18 mouse cellular contexts compared by ENCODE assay signal in the genomic region with DNA sequence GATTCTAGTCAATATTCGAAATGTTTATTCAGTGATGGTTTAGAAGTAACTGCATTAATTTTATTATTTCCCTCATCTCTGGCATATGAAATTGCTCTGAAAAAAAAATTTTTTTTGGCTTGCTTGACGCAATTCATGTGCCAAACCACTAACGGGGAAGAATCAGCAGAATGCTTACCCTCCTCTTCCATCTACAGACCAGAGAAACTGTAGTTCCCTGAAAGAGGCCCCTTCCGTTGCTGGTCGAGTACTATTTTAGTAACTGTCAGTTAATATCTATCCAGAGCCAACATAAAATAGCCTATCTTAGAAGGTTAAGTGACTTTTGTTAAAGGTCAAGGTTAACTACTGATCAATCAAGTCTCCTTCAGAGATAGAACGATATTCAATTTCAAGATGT.
DNase-seq lines count a peak whose midpoint lies in the region; ATAC-seq and TF ChIP-seq lines count a peak whose summit lies in the region.
"Had no signal": no experiment of that assay in that cellular context is flagged by ENCODE, and none has a peak within 500 bp of the region (broad histone marks: within the 10 kb centered on the region; RNA-seq: fewer than 3 reads in every experiment).

No protein-coding gene starts in this region.

- no peak overlapping the region for H3K9ac ChIP-seq in forebrain, embryonic 15.5 days (replicated peaks)
- H3K9ac ChIP-seq in MEL (ENCODE audit: control insufficient read depth, low read depth, low read length, poor library complexity, severe bottlenecking) = peak overlapping the region; percentile 64
- H3K9ac ChIP-seq in liver, embryonic 15.5 days = no peak overlapping the region
- H3K9ac ChIP-seq in kidney, embryonic 15.5 days = no peak overlapping the region
- H3K9ac ChIP-seq: hindbrain, embryonic 15.5 days had no signal

- H3K4me2 ChIP-seq in forebrain, embryonic 15.5 days (replicated peaks) = no peak overlapping the region
- H3K4me2 ChIP-seq in liver, embryonic 15.5 days = 0 out of 2 replicates have a peak overlapping the region, but pooled peaks have one; percentile 2
- H3K4me2 ChIP-seq in kidney, embryonic 15.5 days = no peak overlapping the region
- H3K4me2 ChIP-seq: heart, embryonic 11.5 days; hindbrain, embryonic 15.5 days had no signal

- no peak for TF ChIP-seq POLR2A in MEL (IDR thresholded peaks at IDR 0.05; ENCODE audit: control insufficient read depth in 1 of 2, insufficient read depth in 1 of 2, low read depth in 1 of 2, low read length in 2 of 2, poor library complexity in 1 of 2)

- H3K27me3 ChIP-seq in forebrain, embryonic 15.5 days = no peaks in the 10 kb centered on the region
- no peaks in the 10 kb centered on the region for H3K27me3 ChIP-seq in forebrain, embryonic 10.5 days (ENCODE audit: poor library complexity, severe bottlenecking)
- no peaks in the 10 kb centered on the region for H3K27me3 ChIP-seq in MEL (ENCODE audit: control insufficient read depth in 1 of 2, insufficient read depth in 2 of 2, low read length in 2 of 2)
- H3K27me3 ChIP-seq in liver, embryonic 15.5 days = no peaks in the 10 kb centered on the region
- no peaks in the 10 kb centered on the region for H3K27me3 ChIP-seq in kidney, embryonic 15.5 days
- H3K27me3 ChIP-seq: hindbrain, embryonic 15.5 days had no signal

- H3K4me1 ChIP-seq in forebrain, embryonic 15.5 days = peaks cover 20% of the 10 kb centered on the region
- peaks cover 4% of the 10 kb centered on the region; the same call in 1 of the 2 replicates for H3K4me1 ChIP-seq in forebrain, embryonic 10.5 days
- peaks cover 45% of the 10 kb centered on the region in 2 experiments for H3K4me1 ChIP-seq in MEL (ENCODE audit: control insufficient read depth in 1 of 2, insufficient read depth in 2 of 2, low read length in 2 of 2)
- peaks cover 67% of the 10 kb centered on the region for H3K4me1 ChIP-seq in liver, embryonic 15.5 days (replicated peaks)
- H3K4me1 ChIP-seq in kidney, embryonic 15.5 days = no peaks in the 10 kb centered on the region
- H3K4me1 ChIP-seq: hindbrain, embryonic 15.5 days had no signal

- no peaks in the 10 kb centered on the region for H3K36me3 ChIP-seq in forebrain, embryonic 15.5 days
- H3K36me3 ChIP-seq in forebrain, embryonic 10.5 days (replicated peaks) = no peaks in the 10 kb centered on the region
- peaks cover 0 to 67% of the 10 kb centered on the region in 2 experiments; a peak in 2 of 4 replicates for H3K36me3 ChIP-seq in MEL (ENCODE audit: control insufficient read depth in 1 of 2, insufficient read depth in 2 of 2, low read length in 2 of 2)
- no peaks in the 10 kb centered on the region for H3K36me3 ChIP-seq in liver, embryonic 15.5 days (replicated peaks)
- H3K36me3 ChIP-seq in kidney, embryonic 15.5 days = no peaks in the 10 kb centered on the region
- H3K36me3 ChIP-seq: hindbrain, embryonic 15.5 days had no signal

- H3K9me3 ChIP-seq in forebrain, embryonic 15.5 days = no peaks in the 10 kb centered on the region
- no peaks in the 10 kb centered on the region for H3K9me3 ChIP-seq in forebrain, embryonic 10.5 days
- H3K9me3 ChIP-seq in MEL (replicated peaks; ENCODE audit: insufficient read depth, low read length) = no peaks in the 10 kb centered on the region
- H3K9me3 ChIP-seq in liver, embryonic 15.5 days (replicated peaks) = no peaks in the 10 kb centered on the region
- H3K9me3 ChIP-seq in kidney, embryonic 15.5 days (replicated peaks) = no peaks in the 10 kb centered on the region
- H3K9me3 ChIP-seq: hindbrain, embryonic 15.5 days had no signal

- peak overlapping the region; percentile 40; the same call in 1 of the 2 replicates for H3K27ac ChIP-seq in forebrain, embryonic 15.5 days (replicated peaks)
- H3K27ac ChIP-seq in forebrain, embryonic 10.5 days = no peak overlapping the region
- peak overlapping the region; percentile 86 for H3K27ac ChIP-seq in MEL (ENCODE audit: control insufficient read depth, low read depth, low read length)
- no peak overlapping the region for H3K27ac ChIP-seq in liver, embryonic 15.5 days (replicated peaks)
- no peak overlapping the region for H3K27ac ChIP-seq in kidney, embryonic 15.5 days
- H3K27ac ChIP-seq: hindbrain, embryonic 15.5 days had no signal

- no peak for DNase-seq in forebrain, embryonic 10.5 days (ENCODE audit: extremely low spot score, low spot score)
- DNase-seq in MEL (ENCODE audit: low read depth, low spot score) = peak; percentile 84
- DNase-seq in urinary bladder, postnatal 14 days (ENCODE audit: low spot score) = no peak
- DNase-seq: adrenal gland, postnatal 10 days; embryo, embryonic 11 days; gastrocnemius, postnatal 14 days; kidney, adult 18-20 months; kidney, postnatal 36 days; lung, postnatal 36 days; midbrain, embryonic 14.5 days; right cerebral cortex, adult 18-20 months; thymus, postnatal 25 days had no signal

- ATAC-seq in forebrain, embryonic 15.5 days (replicated peaks) = 0 out of 2 replicates have a peak, but pooled peaks have one; percentile 38
- peak; percentile 48 for ATAC-seq in common myeloid progenitor, adult 5-6 weeks (replicated peaks; ENCODE audit: low read depth, poor library complexity, severe bottlenecking)
- ATAC-seq in liver, embryonic 15.5 days (ENCODE audit: insufficient read depth) = no peak
- ATAC-seq in kidney, embryonic 15.5 days (replicated peaks; ENCODE audit: low FRiP score) = no peak

- no peak for TF ChIP-seq RAD21 in MEL (IDR thresholded peaks at IDR 0.05; ENCODE audit: low read depth, low read length)

- H3K4me3 ChIP-seq in forebrain, embryonic 15.5 days = no peak overlapping the region
- no peak overlapping the region for H3K4me3 ChIP-seq in forebrain, embryonic 10.5 days
- peak overlapping the region in 1 of 2 experiments; percentile 25; a peak in 2 of 4 replicates for H3K4me3 ChIP-seq in MEL (ENCODE audit: control insufficient read depth in 1 of 2, insufficient read depth in 1 of 2, low read depth in 2 of 2, low read length in 2 of 2)
- H3K4me3 ChIP-seq in liver, embryonic 15.5 days (replicated peaks) = no peak overlapping the region
- no peak overlapping the region for H3K4me3 ChIP-seq in kidney, embryonic 15.5 days (replicated peaks)
- H3K4me3 ChIP-seq: hindbrain, embryonic 15.5 days had no signal

- WGBS in forebrain, embryonic 15.5 days = 65% methylated on average over 6 of the region's 6 CpGs
- 90% methylated on average over 6 of the region's 6 CpGs for WGBS in forebrain, embryonic 10.5 days
- 18% methylated on average over 6 of the region's 6 CpGs for WGBS in liver, embryonic 15.5 days (ENCODE audit: insufficient replicate concordance)
- WGBS in kidney, embryonic 15.5 days = 76% methylated on average over 6 of the region's 6 CpGs

- TF ChIP-seq EP300 in MEL (IDR thresholded peaks at IDR 0.05; ENCODE audit: low read depth in 1 of 2, low read length in 2 of 2) = peak; percentile 94 to 97

- peaks cover 7% of the 10 kb centered on the region for H3K79me2 ChIP-seq in MEL (ENCODE audit: control insufficient read depth, insufficient read depth, low read length, poor library complexity)

- no peak for TF ChIP-seq CTCF in MEL (IDR thresholded peaks at IDR 0.05 in 2 of 3, conservative IDR thresholded peaks at IDR 0.05 in 1 of 3; ENCODE audit: control insufficient read depth in 1 of 3, insufficient read depth in 1 of 3, low read depth in 2 of 3, low read length in 3 of 3, poor library complexity in 1 of 3, severe bottlenecking in 1 of 3)

TF ChIP-seq in MEL, 35 proteins besides CTCF, POLR2A, EP300 and RAD21 (continues in another document):
- peak; percentile 94 for TF ChIP-seq ETS1 (IDR thresholded peaks at IDR 0.05; ENCODE audit: low read depth, low read length)
- TF ChIP-seq ZKSCAN1 (IDR thresholded peaks at IDR 0.05; ENCODE audit: low read depth, low read length) = no peak
- TF ChIP-seq SMC3 (IDR thresholded peaks at IDR 0.05; ENCODE audit: low read depth, low read length) = no peak
- TF ChIP-seq ELF1 (IDR thresholded peaks at IDR 0.05; ENCODE audit: low read depth, low read length) = peak; percentile 43; the same call in 1 of the 2 replicates
- no peak; the same call in 1 of the 2 replicates for TF ChIP-seq JUND (IDR thresholded peaks at IDR 0.05; ENCODE audit: low read depth, low read length)
- TF ChIP-seq ZNF384 (IDR thresholded peaks at IDR 0.05; ENCODE audit: low read depth, low read length) = peak; percentile 94
- TF ChIP-seq CHD2 (IDR thresholded peaks at IDR 0.05; ENCODE audit: low read length) = peak; percentile 22; the same call in 1 of the 2 replicates
- TF ChIP-seq MXI1 (IDR thresholded peaks at IDR 0.05; ENCODE audit: low read depth, low read length) = peak; percentile 57
- peak; percentile 83 for TF ChIP-seq RCOR1 (IDR thresholded peaks at IDR 0.05; ENCODE audit: low read depth, low read length)
- TF ChIP-seq SIN3A (IDR thresholded peaks at IDR 0.05; ENCODE audit: low read length) = peak; percentile 91
- TF ChIP-seq GABPA (IDR thresholded peaks at IDR 0.05; ENCODE audit: low read depth, low read length) = no peak
- TF ChIP-seq POLR2AphosphoS5 (IDR thresholded peaks at IDR 0.05; ENCODE audit: borderline replicate concordance, low read depth, low read length) = no peak
- TF ChIP-seq USF1 (IDR thresholded peaks at IDR 0.05; ENCODE audit: low read depth, low read length) = 0 out of 2 replicates have a peak, but pooled peaks have one; percentile 3
- peak; percentile 99 for TF ChIP-seq MEF2A (IDR thresholded peaks at IDR 0.05; ENCODE audit: extremely low read depth, insufficient replicate concordance, low read depth, low read length, poor library complexity, severe bottlenecking)
- no peak for TF ChIP-seq NRF1 (IDR thresholded peaks at IDR 0.05; ENCODE audit: insufficient read depth, low read depth, low read length, poor library complexity, severe bottlenecking)
- TF ChIP-seq UBTF (IDR thresholded peaks at IDR 0.05; ENCODE audit: borderline replicate concordance, insufficient read depth, low read depth, low read length) = no peak
- TF ChIP-seq BHLHE40 (IDR thresholded peaks at IDR 0.05; ENCODE audit: borderline replicate concordance, low read depth, low read length) = peak; percentile 82; the same call in 1 of the 2 replicates
- no peak for TF ChIP-seq KAT2A (conservative IDR thresholded peaks at IDR 0.05; ENCODE audit: low read depth, low read length)
- TF ChIP-seq NELFE (IDR thresholded peaks at IDR 0.05; ENCODE audit: low read depth, low read length) = 0 out of 2 replicates have a peak, but pooled peaks have one; percentile 20
- no peak for TF ChIP-seq POLR2AphosphoS2 (IDR thresholded peaks at IDR 0.05; ENCODE audit: low read length)
- TF ChIP-seq ZMIZ1 (IDR thresholded peaks at IDR 0.05; ENCODE audit: low read depth, low read length) = no peak
- TF ChIP-seq MYC (IDR thresholded peaks at IDR 0.05; ENCODE audit: low read depth, low read length) = peak; percentile 43; the same call in 1 of the 2 replicates
- TF ChIP-seq TBP (IDR thresholded peaks at IDR 0.05; ENCODE audit: low read depth, low read length) = no peak
- peak; percentile 33; the same call in 1 of the 2 replicates for TF ChIP-seq MAZ (IDR thresholded peaks at IDR 0.05; ENCODE audit: low read depth, low read length)
- no peak for TF ChIP-seq MAX (IDR thresholded peaks at IDR 0.05; ENCODE audit: low read length)

Comparison
In these comparisons a context has a peak if more than half of its experiments do, and no peak if none do; other contexts are left out.
1. H3K27ac ChIP-seq: peak in forebrain, embryonic 15.5 days (single experiment) and MEL (single experiment); none in forebrain, embryonic 10.5 days (single experiment), liver, embryonic 15.5 days (single experiment) and kidney, embryonic 15.5 days (single experiment).
2. ATAC-seq: peak in forebrain, embryonic 15.5 days (single experiment) and common myeloid progenitor, adult 5-6 weeks (single experiment); none in liver, embryonic 15.5 days (single experiment) and kidney, embryonic 15.5 days (single experiment).